Mouse (Mus musculus) urinary bladder, postnatal 25 days (tissue): ENCODE results near the gene Lrrfip1.

Source experiments
- DNase-seq: peaks from one replicate; pipeline ENCODE4 v3.0.0; 2022; ENCODE audit warnings: low spot score

The Lrrfip1 gene

GRCm38 (mm10) chr1:91056416-91056815 is 57.9 kb downstream of the Lrrfip1 start:
- DNase-seq: no peak

- no peak for DNase-seq
These were observed 59.0 kb downstream of the Lrrfip1 start for GRCm38 (mm10) chr1:91057311-91058245.

DNA sequence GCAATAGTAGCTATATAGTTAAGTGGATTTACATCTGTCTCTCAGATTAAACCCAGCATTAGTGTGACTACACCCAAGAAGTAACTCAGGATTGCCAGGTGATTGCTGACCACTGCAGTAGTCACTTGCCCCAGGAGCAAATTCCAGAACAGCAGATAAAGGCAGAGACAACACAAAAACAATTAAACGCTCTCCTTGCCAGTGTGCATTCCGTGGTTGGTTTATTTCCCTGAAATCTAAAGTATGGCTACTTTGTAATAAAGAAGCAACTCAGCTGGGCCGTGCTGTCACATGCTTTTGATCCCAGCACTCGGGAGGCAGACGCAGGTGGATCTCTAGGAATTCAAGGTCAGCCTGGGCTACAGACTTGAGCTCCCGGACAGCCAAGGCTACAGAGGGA is 59.7 kb downstream of the Lrrfip1 start:
- DNase-seq: no peak

- no peak for DNase-seq
These were observed 61.5 kb downstream of the Lrrfip1 start for GRCm38 (mm10) chr1:91059792-91060604.

- no peak for DNase-seq
These were observed 62.6 kb downstream of the Lrrfip1 start for GRCm38 (mm10) chr1:91061105-91061504.

- DNase-seq: no peak
These were observed 63.8 kb downstream of the Lrrfip1 start for GRCm38 (mm10) chr1:91062363-91062762.

GRCm38 (mm10) chr1:91064053-91064452 is 65.5 kb downstream of the Lrrfip1 start:
- DNase-seq: no peak

GRCm38 (mm10) chr1:91064903-91065525 is 66.5 kb downstream of the Lrrfip1 start:
- DNase-seq: no peak

DNA sequence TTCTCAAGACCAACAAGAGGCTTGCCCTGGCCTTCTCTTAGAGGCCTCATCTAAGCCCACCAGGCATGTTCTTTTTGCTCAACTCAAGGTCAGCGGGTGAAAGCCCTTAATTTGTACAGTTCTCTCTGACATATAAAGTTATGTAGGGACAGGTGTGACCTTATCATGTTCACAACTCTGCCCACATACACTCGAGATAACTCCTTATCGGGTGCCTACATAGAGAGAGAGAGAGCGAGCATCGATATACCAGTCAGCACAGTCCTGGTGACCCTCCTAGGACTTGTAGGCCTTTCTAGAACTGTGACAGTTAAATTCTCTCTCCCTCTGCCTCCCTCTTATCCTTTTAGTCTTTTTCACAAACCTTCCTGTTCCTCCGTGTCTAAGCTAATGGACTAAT is 67.5 kb downstream of the Lrrfip1 start:
- DNase-seq: no peak

DNA sequence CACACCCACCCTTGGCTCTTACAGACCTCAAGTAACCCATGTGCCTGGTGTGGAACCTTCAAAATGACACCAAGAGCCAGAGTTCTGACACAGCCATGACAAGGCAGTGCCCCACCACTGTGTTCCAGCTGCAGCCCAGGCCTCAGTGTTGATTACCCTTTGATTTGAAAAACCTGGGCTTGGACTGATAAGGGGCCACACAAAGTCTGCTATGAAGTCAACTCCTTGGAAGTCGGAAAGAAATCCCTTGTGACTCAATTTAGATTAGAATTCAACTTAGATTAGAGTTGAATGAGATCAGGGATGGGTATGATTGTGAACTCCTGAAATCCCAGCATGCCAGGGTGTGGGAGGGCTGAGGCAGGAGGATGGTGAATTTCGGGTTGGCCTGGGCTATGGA is 68.1 kb downstream of the Lrrfip1 start:
- DNase-seq: no peak

DNA sequence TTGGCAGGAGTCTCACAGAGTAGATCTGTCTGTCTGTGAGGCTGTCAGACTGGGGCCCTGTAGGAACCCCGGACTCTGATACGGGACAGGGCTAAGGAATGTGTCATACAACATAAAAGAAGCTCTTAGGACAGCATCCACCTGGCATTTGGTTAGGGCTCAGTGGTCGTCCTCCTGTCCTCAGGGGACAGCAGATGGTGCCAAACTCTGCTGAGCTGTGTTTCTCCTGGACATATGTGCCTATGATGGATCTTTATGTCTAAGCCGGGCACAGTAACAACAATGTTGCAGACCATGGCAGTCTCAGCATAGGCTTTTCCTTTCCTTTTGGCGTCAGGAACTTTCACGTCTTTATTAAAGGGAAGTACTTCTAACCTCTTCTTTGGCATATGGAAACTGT is 69.2 kb downstream of the Lrrfip1 start:
- DNase-seq: no peak

DNA sequence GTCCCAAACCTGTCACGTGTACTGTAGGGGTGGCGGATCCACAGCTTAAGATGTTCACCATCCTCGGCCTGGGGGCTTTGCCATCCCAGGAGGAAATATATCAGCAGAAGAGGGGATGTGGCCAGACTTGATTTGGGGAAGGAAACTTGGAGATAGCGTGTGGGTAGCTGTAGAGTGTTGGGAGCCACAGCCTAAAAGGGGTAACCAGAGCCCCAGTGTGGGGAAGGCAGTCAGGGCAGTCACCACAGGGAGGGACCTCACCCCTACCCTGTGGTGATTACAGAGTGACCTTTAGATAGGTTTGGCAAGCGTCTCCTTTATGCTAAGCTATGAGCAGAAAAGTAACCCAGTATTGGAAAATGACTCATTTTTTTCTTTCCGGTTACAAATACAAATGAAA is 71.0 kb downstream of the Lrrfip1 start:
- DNase-seq: no peak

- no peak for DNase-seq
These were observed 72.0 kb downstream of the Lrrfip1 start for GRCm38 (mm10) chr1:91070547-91070946.

DNA sequence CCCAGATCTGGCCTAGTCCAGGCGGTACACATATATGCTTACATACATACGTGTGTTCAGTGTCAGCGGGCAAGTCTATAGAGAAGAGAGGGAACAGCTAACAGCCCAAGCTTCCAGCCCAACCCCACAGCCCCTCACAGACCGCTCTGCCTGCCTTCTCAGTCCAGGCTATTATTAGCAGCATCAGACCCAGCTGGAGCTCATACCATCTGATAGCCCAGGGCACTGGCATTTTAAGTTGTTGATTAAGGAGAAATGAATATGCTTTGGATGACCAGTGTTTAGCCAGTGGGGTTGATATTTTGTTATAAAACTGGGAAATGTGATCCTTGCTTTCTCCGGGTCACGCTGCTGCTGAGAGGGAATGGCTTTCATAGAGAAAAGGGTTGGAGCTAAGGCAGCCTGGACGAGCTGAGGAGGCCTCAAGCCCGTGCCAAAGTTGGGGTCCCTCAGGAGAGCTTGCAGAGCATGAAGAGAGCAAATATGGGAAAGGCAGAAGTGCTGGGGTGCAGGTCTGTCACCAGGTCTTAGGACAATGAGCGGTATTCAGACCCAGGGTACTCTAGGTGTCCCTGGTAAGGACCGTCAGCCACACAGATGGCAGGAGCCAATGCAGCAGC is 73.2 kb downstream of the Lrrfip1 start:
- no peak for DNase-seq

- DNase-seq: no peak
These were observed 78.4 kb downstream of the Lrrfip1 start for GRCm38 (mm10) chr1:91076946-91077345.

- no peak for DNase-seq
These were observed 78.9 kb downstream of the Lrrfip1 start for GRCm38 (mm10) chr1:91077456-91077855.

- no peak for DNase-seq
These were observed 79.4 kb downstream of the Lrrfip1 start for GRCm38 (mm10) chr1:91077980-91078379.

DNA sequence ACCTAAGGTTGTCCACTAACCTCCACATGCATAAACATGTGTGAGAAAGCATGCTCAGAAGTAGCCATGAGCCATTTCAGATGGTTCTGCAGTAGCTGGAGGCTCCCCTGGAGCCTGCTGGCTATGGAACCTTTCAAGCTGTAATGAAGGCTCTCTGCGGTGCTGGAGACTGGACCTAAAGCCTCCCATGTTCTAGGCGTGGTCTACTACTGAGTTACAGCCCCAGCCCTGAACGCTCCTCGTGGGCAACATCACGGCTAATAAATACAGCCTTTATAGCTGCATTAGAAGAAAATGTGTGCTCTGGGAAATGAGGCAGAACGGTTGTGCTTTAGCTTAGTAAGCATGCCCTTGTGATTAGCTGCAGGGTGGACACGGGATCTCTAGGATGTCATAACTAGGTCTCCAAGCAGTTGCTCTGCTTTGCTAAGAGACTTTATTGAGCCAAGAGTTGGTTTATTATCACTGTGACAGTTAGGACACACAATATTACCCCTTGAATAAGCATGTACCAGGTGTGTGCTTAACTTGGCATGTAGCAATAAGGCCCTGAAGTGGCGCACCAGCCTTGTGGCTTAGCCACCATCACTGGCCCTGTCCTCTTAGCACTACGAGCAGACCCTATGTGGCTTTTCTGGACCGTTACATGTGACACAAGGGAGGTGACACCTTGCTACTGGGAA is 81.3 kb downstream of the Lrrfip1 start:
- DNase-seq: no peak

DNA sequence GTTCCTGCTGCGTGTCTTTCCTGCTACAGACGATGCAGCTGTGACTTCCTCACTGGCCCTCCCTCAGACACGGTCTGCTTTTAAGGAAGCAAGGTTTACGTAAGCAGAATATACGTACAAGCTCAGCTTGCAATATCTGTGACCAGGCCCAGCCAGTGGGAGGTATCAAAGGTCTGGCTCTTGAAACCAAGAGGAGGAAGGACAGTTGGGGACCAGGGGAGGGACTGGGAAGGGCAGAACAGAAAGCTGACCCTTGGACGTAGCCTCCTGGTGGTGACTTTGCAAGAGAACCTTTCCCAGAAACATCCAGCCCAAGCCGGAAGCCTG is 81.8 kb downstream of the Lrrfip1 start:
- DNase-seq: no peak

DNA sequence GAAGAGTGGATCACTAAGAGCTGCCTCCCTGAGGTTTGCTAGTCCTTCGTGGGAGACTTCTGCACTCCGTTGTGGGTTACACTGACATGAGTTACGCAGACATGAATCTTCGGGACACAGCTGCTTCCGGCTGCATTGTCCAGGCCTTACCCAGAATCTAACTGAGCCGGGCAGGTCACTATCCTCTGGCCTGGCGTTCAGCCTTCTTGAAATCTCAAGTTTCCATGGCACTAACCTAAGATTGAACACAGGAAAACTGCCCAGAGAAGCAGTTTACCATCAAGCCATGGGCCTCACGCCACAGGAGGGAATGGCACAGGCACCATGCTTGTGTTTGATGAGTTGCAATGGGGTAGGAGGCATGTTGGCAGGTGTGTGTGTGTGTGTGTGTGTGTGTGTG is 85.8 kb downstream of the Lrrfip1 start:
- no peak for DNase-seq

GRCm38 (mm10) chr1:91085009-91085408 is 86.5 kb downstream of the Lrrfip1 start:
- DNase-seq: no peak

GRCm38 (mm10) chr1:91085686-91086085 is 87.1 kb downstream of the Lrrfip1 start:
- no peak for DNase-seq
